Mouse (Mus musculus) hindbrain, embryonic 12.5 days (tissue): ENCODE results near the gene Tstd2. TPM values are rescaled to one million over a fixed set of nuclear protein-coding genes. Genes with fewer than 3 reads are reported as not detected.

ENCODE experiments used
- ATAC-seq: fragments of 200-750 bp; cut with Nextera tagmentation; 2 replicates; pipeline ENCODE4 v1.8.0; 2017; ENCODE audit warnings: moderate TSS enrichment; ENCODE audit not compliant: low FRiP score
- H3K27ac ChIP-seq: fragments of 300-500 bp; sonication (generic); 2 replicates; pipeline ENCODE4 v1.5.1; 2016; ENCODE audit warnings: mild to moderate bottlenecking
- H3K27me3 ChIP-seq: fragments of 300-500 bp; sonication (generic); 2 replicates; pipeline ENCODE4 v1.6.1; 2016; ENCODE audit warnings: mild to moderate bottlenecking
- H3K36me3 ChIP-seq: fragments of 300-500 bp; sonication (generic); 2 replicates; pipeline ENCODE4 v1.6.1; 2016; ENCODE audit warnings: mild to moderate bottlenecking
- H3K4me1 ChIP-seq: fragments of 300-500 bp; sonication (generic); 2 replicates; pipeline ENCODE4 v1.6.1; 2016
- H3K4me2 ChIP-seq: fragments of 300-500 bp; sonication (generic); replicated peaks from 2 replicates; pipeline ENCODE4 v1.6.1; 2016; ENCODE audit warnings: mild to moderate bottlenecking
- H3K4me3 ChIP-seq: fragments of 300-500 bp; sonication (generic); 2 replicates; pipeline ENCODE4 v1.5.1; 2016; ENCODE audit warnings: mild to moderate bottlenecking
- H3K9ac ChIP-seq: fragments of 300-500 bp; sonication (generic); 2 replicates; pipeline ENCODE4 v1.6.1; 2016; ENCODE audit warnings: mild to moderate bottlenecking, moderate library complexity
- H3K9me3 ChIP-seq: fragments of 300-500 bp; sonication (generic); replicated peaks from 2 replicates; pipeline ENCODE4 v1.6.1; 2016; ENCODE audit warnings: mild to moderate bottlenecking
- WGBS: fragments of 180-500 bp; shearing (Covaris S2); methylation state at CpG from one replicate; pipeline ENCODE4 v1.1.7; 2016; 5-methylcytosine and 5-hydroxymethylcytosine counted together
- polyA plus RNA-seq: library from polyadenylated mRNA; unstranded; fragments of >200 nt; fragmentation: Nextera tagmentation; extraction: Ambion mirVana; gene quantifications from 2 replicates; pipeline ENCODE4 v1.2.1, GENCODE M21; 2016

The Tstd2 gene
- polyA plus RNA-seq, 1 experiment from 2014 or later: 55.6 TPM

GRCm38 (mm10) chr4:46116544-46117175, 21.8 kb downstream of the Tstd2 start:
- no peaks in the 10 kb centered on the region for H3K9me3 ChIP-seq
- 78% methylated on average over 10 of the region's 10 CpGs for WGBS
- no peaks in the 10 kb centered on the region for H3K4me1 ChIP-seq
- ATAC-seq: no peak
- peaks cover 80% of the 10 kb centered on the region for H3K36me3 ChIP-seq
- H3K27me3 ChIP-seq: no peaks in the 10 kb centered on the region
- H3K27ac ChIP-seq: no peak overlapping the region
- H3K4me3 ChIP-seq: no peak overlapping the region
- no peak overlapping the region for H3K4me2 ChIP-seq
- no peak overlapping the region for H3K9ac ChIP-seq

GRCm38 (mm10) chr4:46115308-46115707, 23.2 kb downstream of the Tstd2 start:
- H3K27ac ChIP-seq: no peak overlapping the region
- H3K4me2 ChIP-seq: no peak overlapping the region
- H3K27me3 ChIP-seq: no peaks in the 10 kb centered on the region
- no peaks in the 10 kb centered on the region for H3K4me1 ChIP-seq
- H3K4me3 ChIP-seq: no peak overlapping the region
- no peak for ATAC-seq
- H3K36me3 ChIP-seq: peaks cover 68% of the 10 kb centered on the region
- H3K9me3 ChIP-seq: no peaks in the 10 kb centered on the region
- 83% methylated on average over 1 of the region's 1 CpGs for WGBS
- H3K9ac ChIP-seq: no peak overlapping the region

- Histone ChIP-seq H3K4me1 (no peaks in the 10 kb centered on the region), H3K36me3 (peaks cover 29% of the 10 kb centered on the region), H3K27me3 (no peaks in the 10 kb centered on the region), H3K27ac (no peak overlapping the region), H3K4me2 (no peak overlapping the region), H3K9ac (no peak overlapping the region), H3K4me3 (no peak overlapping the region), H3K9me3 (no peaks in the 10 kb centered on the region)
- WGBS: 84% methylated on average over 3 of the region's 3 CpGs
- ATAC-seq: no peak
Measured at GRCm38 (mm10) chr4:46111361-46111760, 27.1 kb downstream of the Tstd2 start.

- Histone ChIP-seq H3K4me1 (no peaks in the 10 kb centered on the region), H3K4me2 (no peak overlapping the region), H3K4me3 (no peak overlapping the region), H3K36me3 (peaks cover 17% of the 10 kb centered on the region), H3K9me3 (no peaks in the 10 kb centered on the region), H3K27ac (no peak overlapping the region), H3K9ac (no peak overlapping the region), H3K27me3 (no peaks in the 10 kb centered on the region)
- 92% methylated on average over 8 of the region's 8 CpGs for WGBS
- no peak for ATAC-seq
Measured at GRCm38 (mm10) chr4:46110084-46110483, 28.4 kb downstream of the Tstd2 start.

GRCm38 (mm10) chr4:46102078-46102769, 36.3 kb downstream of the Tstd2 start:
- WGBS: 89% methylated on average over 10 of the region's 10 CpGs
- no peaks in the 10 kb centered on the region for H3K36me3 ChIP-seq
- peaks cover 8% of the 10 kb centered on the region for H3K4me1 ChIP-seq
- no peak overlapping the region for H3K9ac ChIP-seq
- no peaks in the 10 kb centered on the region for H3K9me3 ChIP-seq
- H3K4me3 ChIP-seq: no peak overlapping the region
- no peak overlapping the region for H3K27ac ChIP-seq
- no peaks in the 10 kb centered on the region for H3K27me3 ChIP-seq
- ATAC-seq: no peak
- H3K4me2 ChIP-seq: no peak overlapping the region

GRCm38 (mm10) chr4:46101211-46101711, 37.2 kb downstream of the Tstd2 start:
- H3K27ac ChIP-seq: 0 out of 2 replicates have a peak overlapping the region, but pooled peaks have one; percentile 7
- H3K36me3 ChIP-seq: no peaks in the 10 kb centered on the region
- WGBS: 20% methylated on average over 14 of the region's 14 CpGs
- H3K4me2 ChIP-seq: peak overlapping the region; percentile 6; the same call in 1 of the 2 replicates
- peaks cover 8% of the 10 kb centered on the region for H3K4me1 ChIP-seq
- H3K9ac ChIP-seq: no peak overlapping the region
- H3K4me3 ChIP-seq: no peak overlapping the region
- ATAC-seq: 0 out of 2 replicates have a peak, but pooled peaks have one; percentile 46
- H3K27me3 ChIP-seq: no peaks in the 10 kb centered on the region
- H3K9me3 ChIP-seq: no peaks in the 10 kb centered on the region

GRCm38 (mm10) chr4:46100539-46100938, 38.0 kb downstream of the Tstd2 start:
- WGBS: 65% methylated on average over 7 of the region's 7 CpGs
- H3K9ac ChIP-seq: no peak overlapping the region
- H3K4me1 ChIP-seq: peaks cover 8% of the 10 kb centered on the region
- no peak overlapping the region for H3K4me2 ChIP-seq
- no peak overlapping the region for H3K27ac ChIP-seq
- ATAC-seq: no peak
- H3K9me3 ChIP-seq: no peaks in the 10 kb centered on the region
- no peak overlapping the region for H3K4me3 ChIP-seq
- no peaks in the 10 kb centered on the region for H3K27me3 ChIP-seq
- H3K36me3 ChIP-seq: no peaks in the 10 kb centered on the region

GRCm38 (mm10) chr4:46099132-46099531, 39.4 kb downstream of the Tstd2 start:
- 73% methylated on average over 9 of the region's 9 CpGs for WGBS
- Histone ChIP-seq H3K9ac (no peak overlapping the region), H3K9me3 (no peaks in the 10 kb centered on the region), H3K4me2 (no peak overlapping the region), H3K36me3 (no peaks in the 10 kb centered on the region), H3K4me1 (peaks cover 10% of the 10 kb centered on the region), H3K4me3 (no peak overlapping the region), H3K27me3 (no peaks in the 10 kb centered on the region), H3K27ac (no peak overlapping the region)
- no peak for ATAC-seq

GRCm38 (mm10) chr4:46097591-46097990, 40.9 kb downstream of the Tstd2 start:
- H3K9me3 ChIP-seq: no peaks in the 10 kb centered on the region
- no peaks in the 10 kb centered on the region for H3K36me3 ChIP-seq
- H3K9ac ChIP-seq: no peak overlapping the region
- H3K27me3 ChIP-seq: no peaks in the 10 kb centered on the region
- H3K4me2 ChIP-seq: no peak overlapping the region
- no peak overlapping the region for H3K4me3 ChIP-seq
- no peak overlapping the region for H3K27ac ChIP-seq
- H3K4me1 ChIP-seq: peaks cover 15% of the 10 kb centered on the region
- ATAC-seq: no peak
- 93% methylated on average over 2 of the region's 2 CpGs for WGBS

- ATAC-seq: no peak
- Histone ChIP-seq H3K36me3 (no peaks in the 10 kb centered on the region), H3K4me3 (no peak overlapping the region), H3K27ac (no peak overlapping the region), H3K9ac (no peak overlapping the region), H3K4me1 (peaks cover 14% of the 10 kb centered on the region), H3K9me3 (no peaks in the 10 kb centered on the region), H3K27me3 (no peaks in the 10 kb centered on the region), H3K4me2 (no peak overlapping the region)
- WGBS: 85% methylated on average over 7 of the region's 7 CpGs
Measured at GRCm38 (mm10) chr4:46096546-46096945, 41.9 kb downstream of the Tstd2 start.

GRCm38 (mm10) chr4:46095826-46096159, 42.7 kb downstream of the Tstd2 start:
- H3K9me3 ChIP-seq: no peaks in the 10 kb centered on the region
- H3K36me3 ChIP-seq: no peaks in the 10 kb centered on the region
- peaks cover 8% of the 10 kb centered on the region; the same call in 1 of the 2 replicates for H3K4me1 ChIP-seq
- no peak overlapping the region for H3K9ac ChIP-seq
- ATAC-seq: no peak
- no peak overlapping the region for H3K27ac ChIP-seq
- no peak overlapping the region for H3K4me3 ChIP-seq
- no peak overlapping the region for H3K4me2 ChIP-seq
- 90% methylated on average over 3 of the region's 3 CpGs for WGBS
- no peaks in the 10 kb centered on the region for H3K27me3 ChIP-seq

- Histone ChIP-seq H3K9ac (no peak overlapping the region), H3K4me1 (peaks cover 7% of the 10 kb centered on the region; the same call in 1 of the 2 replicates), H3K4me3 (no peak overlapping the region), H3K27me3 (no peaks in the 10 kb centered on the region), H3K4me2 (no peak overlapping the region), H3K27ac (no peak overlapping the region), H3K36me3 (no peaks in the 10 kb centered on the region), H3K9me3 (no peaks in the 10 kb centered on the region)
- WGBS: 72% methylated on average over 15 of the region's 15 CpGs
- ATAC-seq: peak; percentile 35; the same call in 1 of the 2 replicates
Measured at GRCm38 (mm10) chr4:46094916-46095825, 43.3 kb downstream of the Tstd2 start.
